Mouse (Mus musculus) gastrocnemius, postnatal 14 days (tissue): Measurements from ENCODE around the gene Psap. TPM values are rescaled to one million over a fixed set of nuclear protein-coding genes. Genes with fewer than 3 reads are reported as not detected.
"Not testable (repeated sequence)": the region's sequence is repeated elsewhere in the genome, so short reads cannot be mapped to it uniquely, and the experiment has no call there.

ENCODE experiments used
- DNase-seq: peaks from one replicate; pipeline ENCODE4 v3.0.0; 2021; ENCODE audit warnings: mixed read lengths
- intact Hi-C: fragments of 180-260 bp; cut with DNase I; formaldehyde crosslinking; loops from one replicate; pipeline ENCODE4 v1.15.1; 2025; ENCODE audit warnings: low total_unique reads
- long read RNA-seq, 2 experiments: library from polyadenylated mRNA; stranded (forward); transcript quantifications; one replicate each; pipeline ENCODE4 v2.0.0; 2021
- total RNA-seq, 2 experiments: library from RNA; stranded (reverse); gene quantifications; 2 replicates each; pipeline ENCODE4 v1.2.3; 2021

The Psap gene
- total RNA-seq: 100 to 1,000 TPM; 419 to 467 TPM
- long read RNA-seq, experiment 1, transcript Psap-201 (14 exons, 2,654 nt): major isoform, 39 of 122 reads
- long read RNA-seq, experiment 1, transcript Psap-202 (14 exons, 2,646 nt): minor isoform, 36 of 122 reads
- long read RNA-seq, experiment 1, partial matches to known transcripts: 35 of 122 reads
- long read RNA-seq, experiment 1, other reads (novel, unspliced or antisense): 12 of 122 reads
- long read RNA-seq, experiment 2, transcript Psap-202 (14 exons, 2,646 nt): major isoform, 49 of 137 reads
- long read RNA-seq, experiment 2, transcript Psap-201 (14 exons, 2,654 nt): minor isoform, 40 of 137 reads
- long read RNA-seq, experiment 2, partial matches to known transcripts: 20 of 137 reads
- long read RNA-seq, experiment 2, other reads (novel, unspliced or antisense): 28 of 137 reads

GRCm38 (mm10) chr10:60277207-60278005, at the start of gene Psap:
Gene Psap, plus strand, starts transcription at chr10:60277627.
- peak; percentile 94 for DNase-seq
- intact Hi-C loops: no loop called here

DNA sequence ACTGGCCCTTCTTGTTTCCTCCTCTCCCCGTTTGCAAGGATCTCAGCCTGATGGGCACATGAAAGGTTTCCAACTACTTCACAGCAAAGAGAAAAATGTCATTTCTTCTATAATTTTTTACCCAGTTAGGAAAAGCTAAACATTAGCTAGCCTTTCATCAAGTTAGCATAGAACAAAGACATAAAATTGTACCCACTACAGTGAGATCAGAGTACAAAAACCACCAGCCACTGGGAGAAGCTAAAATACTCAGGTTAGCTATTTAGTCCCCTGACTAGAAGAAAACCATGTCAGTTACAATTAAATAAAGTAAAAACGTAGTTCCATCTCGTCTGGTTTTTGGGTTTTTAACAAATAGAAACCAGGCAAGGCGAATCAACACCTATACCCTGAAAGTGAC, 49.8 kb upstream of the Psap start:
- intact Hi-C loops: no loop called here
- DNase-seq: no peak

DNA sequence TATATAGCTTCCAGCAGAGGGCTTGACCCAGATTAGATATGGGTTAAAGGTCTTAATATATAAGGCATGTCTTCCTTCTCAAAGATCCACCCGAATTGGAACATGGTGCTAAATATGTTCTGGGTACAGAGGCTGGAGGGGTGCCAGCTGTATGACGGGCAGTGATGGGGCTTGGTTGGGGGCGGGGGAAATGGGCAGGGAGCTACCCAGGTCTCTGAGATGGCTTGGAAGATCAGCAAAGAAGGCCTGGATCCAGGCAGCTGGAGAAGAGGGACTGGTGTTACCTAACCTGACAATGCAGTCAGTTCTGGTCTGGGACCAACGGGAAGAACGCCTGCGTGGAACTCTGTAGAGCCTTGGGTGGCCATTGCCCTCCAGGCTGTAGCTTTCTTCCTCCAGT, 48.3 kb upstream of the Psap start:
- intact Hi-C loops: no loop called here
- DNase-seq: no peak

DNA sequence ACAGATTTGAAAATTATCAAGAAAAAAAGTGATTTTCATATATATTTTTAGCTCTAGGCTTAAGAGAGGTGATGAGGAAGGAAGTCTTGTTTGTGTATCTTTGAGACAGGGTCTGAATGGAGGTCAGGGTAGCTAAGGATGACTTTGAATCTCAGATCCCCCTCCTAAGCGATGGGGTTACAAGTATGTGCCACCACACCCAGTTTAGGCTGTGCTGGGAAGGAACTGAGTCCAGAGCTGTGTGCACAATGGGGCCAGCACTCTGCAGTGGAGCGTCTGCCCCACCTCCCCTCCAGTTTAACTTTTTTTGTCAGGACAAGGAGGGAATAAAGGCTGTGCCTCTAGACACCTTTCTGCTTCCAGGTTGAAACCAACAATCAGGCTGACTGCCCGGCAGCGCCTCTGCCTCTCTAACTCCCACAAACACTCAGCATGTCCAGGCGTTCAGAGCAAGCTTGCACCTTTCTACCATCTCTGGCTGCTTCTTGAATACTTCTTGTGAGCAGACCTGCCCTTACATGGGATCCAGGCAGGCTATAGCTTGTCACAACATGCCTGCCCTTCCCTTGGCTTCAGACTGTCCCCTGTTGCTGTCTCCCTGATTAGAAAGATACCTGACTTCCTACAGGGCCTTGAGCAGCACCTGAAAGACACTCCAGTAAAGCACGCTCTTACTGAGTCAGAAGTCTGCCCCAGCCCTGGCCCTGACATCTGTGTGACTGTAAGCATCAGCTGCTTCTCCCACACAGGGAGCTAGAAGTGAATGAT, 46.9 kb upstream of the Psap start:
- no peak for DNase-seq
- intact Hi-C loops: no loop called here

DNA sequence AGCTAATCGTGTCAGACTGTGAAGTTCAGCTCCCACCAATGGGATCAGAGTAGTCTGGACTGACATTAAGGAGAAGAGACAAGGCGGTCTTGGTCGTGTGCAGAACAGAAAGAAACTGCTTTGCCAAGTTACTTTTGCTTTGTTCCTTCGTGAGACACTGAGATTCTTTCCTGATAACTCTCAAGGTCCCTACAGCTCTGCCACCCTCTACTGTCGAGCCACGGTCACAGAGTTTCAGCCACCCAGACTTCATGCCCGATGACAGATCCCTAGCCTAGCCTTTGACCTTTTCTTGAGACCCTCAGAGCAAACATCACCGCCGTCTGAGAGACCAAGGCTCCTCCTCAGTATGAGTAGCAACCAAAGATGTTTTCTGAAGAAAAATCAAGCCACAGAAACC, 43.4 kb upstream of the Psap start:
- no peak for DNase-seq
- intact Hi-C loops: no loop called here

- intact Hi-C loops: loop anchor here (2.0 kb wide), 1 partner anchor 45 kb away; no protein-coding TSS in a partner anchor
- DNase-seq: not testable (repeated sequence)
These were observed 41.6 kb upstream of the Psap start for GRCm38 (mm10) chr10:60235876-60236275.

DNA sequence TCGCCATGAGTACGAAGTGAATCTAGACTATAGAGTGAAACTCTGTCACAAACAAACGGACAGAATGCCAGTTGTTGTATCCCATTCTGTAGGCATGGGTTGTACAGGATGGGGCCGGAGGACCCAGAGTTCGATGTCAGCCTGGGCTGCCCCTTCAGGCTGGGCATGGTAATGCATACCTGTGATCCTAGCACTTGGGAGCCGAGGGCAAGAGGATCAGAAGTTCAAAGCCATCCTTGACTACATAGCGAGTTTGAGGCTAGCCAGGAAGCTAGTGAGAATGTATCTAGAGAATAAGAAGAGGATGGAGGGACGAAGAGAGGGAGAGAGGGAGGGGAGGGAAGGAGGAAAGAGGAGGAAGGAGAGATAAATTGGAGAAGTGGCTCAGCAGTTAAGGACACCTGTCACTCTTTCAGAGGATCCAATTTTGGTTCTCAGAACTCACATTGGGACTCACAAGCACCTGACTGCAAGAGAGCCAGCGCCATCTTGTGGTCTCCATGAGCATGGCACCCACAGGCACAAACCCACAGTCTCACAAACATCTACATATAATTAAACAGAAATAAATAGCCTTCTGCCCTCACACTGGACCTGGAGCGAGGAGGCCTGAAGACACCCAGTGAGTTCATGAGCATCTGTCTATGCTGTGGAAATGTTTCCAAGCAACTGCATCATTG, 39.8 kb upstream of the Psap start:
- DNase-seq: peak; percentile 55
- intact Hi-C loops: loop anchor here (2.0 kb wide), 1 partner anchor 47 kb away; no protein-coding TSS in a partner anchor

DNA sequence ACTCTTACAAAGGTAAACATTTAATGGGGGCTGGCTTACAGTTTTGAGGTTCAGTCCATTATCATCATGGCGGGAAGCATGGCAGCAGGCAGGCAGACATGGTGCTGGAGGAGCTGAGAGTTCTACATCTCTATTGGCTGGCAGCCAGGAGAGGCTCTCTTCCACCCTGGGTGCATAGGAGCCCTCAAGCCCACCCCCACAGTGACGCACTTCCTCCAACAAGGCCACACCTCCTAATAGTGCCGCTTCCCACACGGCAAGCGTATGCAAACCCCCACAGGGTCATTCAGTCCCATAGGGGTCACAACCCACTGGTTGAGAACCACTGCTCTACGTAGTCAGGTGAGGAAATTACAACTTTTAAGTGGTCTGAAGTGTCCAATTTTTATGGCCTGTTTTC, 37.0 kb upstream of the Psap start:
- intact Hi-C loops: no loop called here
- no peak for DNase-seq

- intact Hi-C loops: loop anchor here (2.0 kb wide), 1 partner anchor 97 kb away; no protein-coding TSS in a partner anchor
These were observed 33.5 kb upstream of the Psap start for GRCm38 (mm10) chr10:60243941-60244340.

DNA sequence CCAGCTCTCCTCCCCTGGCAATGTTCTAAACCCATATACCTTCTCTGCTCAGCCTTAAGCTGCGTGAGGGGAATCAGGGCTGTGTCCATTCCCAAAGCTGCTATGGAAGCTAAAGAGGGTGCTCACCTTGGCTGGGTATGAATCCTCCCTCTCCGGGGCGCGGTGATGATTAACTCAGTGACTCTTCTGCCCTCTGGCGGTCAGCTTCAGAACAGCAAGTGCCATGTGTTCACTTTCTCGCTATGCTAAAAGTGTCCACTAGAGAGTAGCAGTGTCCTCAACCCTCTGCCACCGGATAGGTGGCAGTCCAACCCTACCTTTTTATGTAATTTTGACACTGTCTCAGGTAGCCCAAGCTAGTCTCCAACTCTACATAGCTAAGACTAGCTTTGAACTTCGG, 32.4 kb upstream of the Psap start:
- peak; percentile 85 for DNase-seq
- intact Hi-C loops: no loop called here

More at GRCm38 (mm10) chr10:60243941-60244340, 33.5 kb upstream of the Psap start:
- DNase-seq: no peak

DNA sequence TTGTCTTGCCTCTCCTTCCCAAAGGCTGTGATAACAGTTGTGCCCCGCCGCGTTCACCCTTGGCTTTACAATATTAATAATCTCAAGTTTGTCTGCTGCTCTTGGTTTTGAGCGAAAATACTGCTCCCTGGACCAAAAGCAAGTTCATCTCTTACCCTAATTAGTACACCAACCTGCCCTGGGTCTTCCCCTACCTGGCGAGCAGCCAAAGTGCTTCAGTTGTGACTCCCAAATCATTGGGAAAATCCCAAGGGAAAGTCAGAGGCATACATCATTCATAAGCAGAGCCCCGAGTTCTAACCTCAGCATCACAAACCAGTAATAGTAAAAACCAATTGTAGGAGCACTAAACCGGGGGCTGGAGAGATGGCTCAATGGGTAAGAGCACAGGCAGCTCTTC, 31.8 kb upstream of the Psap start:
- intact Hi-C loops: no loop called here
- DNase-seq: no peak

- intact Hi-C loops: no loop called here
- DNase-seq: peak; percentile 46
These were observed 30.9 kb upstream of the Psap start for GRCm38 (mm10) chr10:60246519-60246918.

- intact Hi-C loops: not testable (repeated sequence)
These were observed 29.1 kb upstream of the Psap start for GRCm38 (mm10) chr10:60248345-60248744.

GRCm38 (mm10) chr10:60250426-60250965, 26.9 kb upstream of the Psap start:
- intact Hi-C loops: no loop called here
- no peak for DNase-seq

More at GRCm38 (mm10) chr10:60248345-60248744, 29.1 kb upstream of the Psap start:
- not testable (repeated sequence) for DNase-seq

GRCm38 (mm10) chr10:60252187-60252586, 25.2 kb upstream of the Psap start:
- DNase-seq: no peak
- intact Hi-C loops: no loop called here

- no peak for DNase-seq
- intact Hi-C loops: no loop called here
These were observed 24.8 kb upstream of the Psap start for GRCm38 (mm10) chr10:60252606-60253005.

DNA sequence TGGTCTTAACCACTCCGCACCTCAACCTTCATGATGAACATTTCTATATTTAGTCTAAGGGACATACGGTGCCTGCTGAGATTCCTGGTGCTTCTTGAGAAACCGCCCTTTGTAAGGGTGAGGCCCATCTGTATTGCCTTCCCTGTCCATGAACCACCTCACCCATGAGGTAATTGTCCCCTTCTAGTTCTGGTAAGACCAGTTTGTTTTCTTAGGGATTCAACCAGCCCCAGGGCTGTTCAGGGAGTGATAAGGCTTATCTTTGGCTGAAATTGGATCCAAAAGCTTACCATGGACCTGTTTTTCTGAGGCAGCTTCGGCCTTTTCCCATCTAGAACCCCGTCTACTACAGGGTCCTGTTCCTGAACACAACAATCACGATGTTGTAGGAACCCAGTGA, 21.3 kb upstream of the Psap start:
- DNase-seq: no peak

GRCm38 (mm10) chr10:60257261-60257825, 20.1 kb upstream of the Psap start:
- DNase-seq: no peak
- intact Hi-C loops: no loop called here

More for the DNA sequence above, 21.3 kb upstream of the Psap start:
- intact Hi-C loops: no loop called here
